Mouse (Mus musculus): ENCODE results near the gene Sult5a1. TPM values are rescaled to one million over a fixed set of nuclear protein-coding genes. Genes with fewer than 3 reads are reported as not detected.
"Not testable (repeated sequence)": the region's sequence is repeated elsewhere in the genome, so short reads cannot be mapped to it uniquely, and the experiment has no call there.

Sult5a1 gene
- polyA plus RNA-seq, 1 experiment from 2014 or later: 1.7 TPM

DNA sequence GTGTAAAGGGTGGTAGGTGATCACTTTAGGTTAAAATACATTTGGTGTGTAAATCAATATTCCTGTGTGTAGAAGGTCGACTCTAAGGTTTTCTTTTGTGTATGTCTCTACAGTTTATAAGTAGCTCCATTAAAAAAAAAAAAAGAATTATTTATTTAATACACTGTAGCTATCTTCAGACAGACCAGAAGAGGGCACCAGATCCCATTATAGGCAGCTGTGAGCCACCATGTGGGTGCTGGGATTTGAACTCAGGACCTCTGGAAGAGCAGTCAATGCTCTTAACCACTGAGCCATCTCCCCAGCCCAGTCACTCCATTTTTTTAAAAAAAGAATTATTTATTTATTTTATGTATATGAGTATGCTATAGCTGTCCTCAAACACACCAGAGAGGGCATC lies 50.1 kb downstream of the Sult5a1 start:
- Histone ChIP-seq H3K27me3 (no peaks in the 10 kb centered on the region), H3K4me1 (peaks cover 12% of the 10 kb centered on the region), H3K4me3 (replicated peaks) (no peak overlapping the region), H3K9ac (no peak overlapping the region), H3K36me3 (replicated peaks) (peaks cover 28% of the 10 kb centered on the region), H3K27ac (no peak overlapping the region), H3K4me2 (no peak overlapping the region), H3K9me3 (no peaks in the 10 kb centered on the region)
- WGBS: 81% methylated on average over 1 of the region's 1 CpGs
- ATAC-seq (ENCODE audit: low FRiP score): no peak

GRCm38 (mm10) chr8:123106531-123106930 lies 51.6 kb downstream of the Sult5a1 start:
- WGBS: 53% methylated on average over 2 of the region's 2 CpGs
- ATAC-seq (ENCODE audit: low FRiP score): no peak
- peaks cover 29% of the 10 kb centered on the region for H3K36me3 ChIP-seq (replicated peaks)

DNA sequence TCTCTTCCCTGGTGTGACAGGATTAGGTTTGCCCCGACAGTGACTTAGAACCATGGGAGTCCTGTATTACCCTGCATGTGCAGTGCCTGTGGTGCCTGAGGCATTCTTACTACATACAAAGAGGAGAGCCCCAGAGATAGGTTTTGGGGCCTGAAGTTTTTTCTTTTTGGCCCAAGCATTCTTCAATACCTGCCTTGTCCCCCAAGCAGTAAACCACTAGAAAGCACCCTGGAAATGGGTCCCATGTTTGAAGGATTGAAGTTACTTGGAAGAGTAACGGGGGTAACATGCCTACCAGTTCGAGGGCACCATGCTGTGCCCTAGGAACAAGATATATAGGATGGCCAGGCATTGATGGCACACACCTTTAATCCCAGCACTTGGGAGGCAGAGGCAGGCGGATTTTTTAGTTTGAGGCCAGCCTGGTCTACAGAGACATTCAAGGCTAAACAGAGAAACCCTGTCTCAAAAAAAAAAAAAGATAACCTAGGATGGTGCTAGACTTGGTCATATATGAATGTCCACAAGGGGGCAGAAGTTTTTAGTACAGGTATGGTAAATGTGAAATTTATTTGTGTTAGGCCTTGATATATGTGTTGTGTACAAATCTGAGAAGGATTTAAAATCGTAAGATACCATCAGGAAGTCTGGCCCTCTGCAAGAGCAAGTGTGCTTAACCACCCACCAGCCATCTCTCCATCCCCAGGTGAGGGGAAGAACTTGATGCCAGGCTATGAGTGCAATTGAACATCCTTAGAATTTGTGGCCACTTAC lies 52.4 kb downstream of the Sult5a1 start:
- H3K9me3 ChIP-seq: no peaks in the 10 kb centered on the region
- peaks cover 15% of the 10 kb centered on the region for H3K4me1 ChIP-seq
- H3K27me3 ChIP-seq: no peaks in the 10 kb centered on the region
- no peak overlapping the region for H3K9ac ChIP-seq
- peaks cover 29% of the 10 kb centered on the region for H3K36me3 ChIP-seq (replicated peaks)
- no peak overlapping the region for H3K4me2 ChIP-seq
- H3K27ac ChIP-seq: 0 out of 2 replicates have a peak overlapping the region, but pooled peaks have one; percentile 31
- no peak overlapping the region for H3K4me3 ChIP-seq (replicated peaks)
- no peak for ATAC-seq (ENCODE audit: low FRiP score)
- WGBS: 68% methylated on average over 5 of the region's 5 CpGs

More at GRCm38 (mm10) chr8:123106531-123106930, 51.6 kb downstream of the Sult5a1 start:
- Histone ChIP-seq H3K9ac (no peak overlapping the region), H3K27me3 (no peaks in the 10 kb centered on the region), H3K27ac (no peak overlapping the region), H3K4me1 (peaks cover 15% of the 10 kb centered on the region), H3K4me3 (replicated peaks) (no peak overlapping the region), H3K9me3 (no peaks in the 10 kb centered on the region), H3K4me2 (no peak overlapping the region)

DNA sequence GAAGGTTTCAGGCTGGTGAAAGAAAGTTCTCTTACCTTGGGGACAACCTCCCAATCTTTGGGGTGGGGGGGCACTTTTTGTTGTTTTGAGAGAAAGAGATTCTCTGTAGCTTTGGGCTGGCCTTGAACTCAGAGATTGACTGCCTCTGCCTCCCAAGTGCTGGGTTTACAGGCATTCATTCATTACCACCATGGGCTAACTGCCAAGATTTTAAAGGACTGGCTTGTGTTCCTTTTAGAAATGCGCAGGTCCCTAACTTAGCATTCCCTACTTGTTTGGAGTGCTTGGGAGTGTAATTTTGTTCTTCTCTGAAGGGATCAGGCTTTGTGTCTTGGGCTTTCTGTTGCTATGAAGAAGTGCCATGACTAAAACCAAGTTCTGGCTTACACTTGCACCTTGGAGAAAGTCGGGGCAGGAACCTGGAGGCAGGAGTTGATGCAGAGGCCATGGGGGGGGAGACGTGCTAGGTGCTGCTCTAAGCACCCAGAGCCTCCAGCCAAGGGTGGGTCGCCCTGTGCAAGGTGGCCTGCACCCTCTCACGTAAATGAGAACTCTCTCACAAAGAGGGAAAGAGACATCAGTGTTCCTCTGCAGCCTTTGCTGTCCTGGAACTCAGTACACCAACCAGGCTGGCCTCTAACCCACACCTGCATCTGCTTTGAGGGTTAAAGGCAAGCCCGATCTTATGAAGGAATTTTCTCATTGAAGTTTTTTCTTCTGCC lies 53.9 kb downstream of the Sult5a1 start:
- Histone ChIP-seq H3K9me3 (no peaks in the 10 kb centered on the region), H3K4me3 (replicated peaks) (peak overlapping the region; percentile 80), H3K27me3 (no peaks in the 10 kb centered on the region), H3K4me2 (peak overlapping the region; percentile 95), H3K9ac (peak overlapping the region; percentile 96; the same call in 1 of the 2 replicates), H3K4me1 (peaks cover 15% of the 10 kb centered on the region), H3K36me3 (replicated peaks) (peaks cover 29% of the 10 kb centered on the region), H3K27ac (peak overlapping the region; percentile 46; the same call in 1 of the 2 replicates)
- ATAC-seq (ENCODE audit: low FRiP score): no peak
- WGBS: 85% methylated on average over 6 of the region's 6 CpGs

- Histone ChIP-seq H3K36me3 (replicated peaks) (peaks cover 33% of the 10 kb centered on the region), H3K4me1 (peaks cover 15% of the 10 kb centered on the region), H3K27ac (0 out of 2 replicates have a peak overlapping the region, but pooled peaks have one; percentile 32), H3K4me2 (peak overlapping the region; percentile 95), H3K4me3 (replicated peaks) (peak overlapping the region; percentile 80), H3K27me3 (no peaks in the 10 kb centered on the region), H3K9me3 (no peaks in the 10 kb centered on the region), H3K9ac (peak overlapping the region; percentile 96)
- ATAC-seq (ENCODE audit: low FRiP score): no peak
- WGBS: 23% methylated on average over 15 of the region's 15 CpGs
Observed at GRCm38 (mm10) chr8:123103285-123103684, 54.8 kb downstream of the Sult5a1 start.

- Histone ChIP-seq H3K36me3 (replicated peaks) (peaks cover 37% of the 10 kb centered on the region), H3K4me1 (peaks cover 15% of the 10 kb centered on the region), H3K4me2 (peak overlapping the region; percentile 95), H3K9ac (peak overlapping the region; percentile 96), H3K4me3 (replicated peaks) (peak overlapping the region; percentile 80), H3K27ac (peak overlapping the region; percentile 96; the same call in 1 of the 2 replicates)
- under 1% methylated on average over 26 of the region's 26 CpGs for WGBS
- H3K27me3 ChIP-seq, H3K9me3 ChIP-seq: not testable (repeated sequence)
- 0 out of 2 replicates have a peak, but pooled peaks have one; percentile 34 for ATAC-seq (ENCODE audit: low FRiP score)
Observed at GRCm38 (mm10) chr8:123102855-123103254, 55.3 kb downstream of the Sult5a1 start.

DNA sequence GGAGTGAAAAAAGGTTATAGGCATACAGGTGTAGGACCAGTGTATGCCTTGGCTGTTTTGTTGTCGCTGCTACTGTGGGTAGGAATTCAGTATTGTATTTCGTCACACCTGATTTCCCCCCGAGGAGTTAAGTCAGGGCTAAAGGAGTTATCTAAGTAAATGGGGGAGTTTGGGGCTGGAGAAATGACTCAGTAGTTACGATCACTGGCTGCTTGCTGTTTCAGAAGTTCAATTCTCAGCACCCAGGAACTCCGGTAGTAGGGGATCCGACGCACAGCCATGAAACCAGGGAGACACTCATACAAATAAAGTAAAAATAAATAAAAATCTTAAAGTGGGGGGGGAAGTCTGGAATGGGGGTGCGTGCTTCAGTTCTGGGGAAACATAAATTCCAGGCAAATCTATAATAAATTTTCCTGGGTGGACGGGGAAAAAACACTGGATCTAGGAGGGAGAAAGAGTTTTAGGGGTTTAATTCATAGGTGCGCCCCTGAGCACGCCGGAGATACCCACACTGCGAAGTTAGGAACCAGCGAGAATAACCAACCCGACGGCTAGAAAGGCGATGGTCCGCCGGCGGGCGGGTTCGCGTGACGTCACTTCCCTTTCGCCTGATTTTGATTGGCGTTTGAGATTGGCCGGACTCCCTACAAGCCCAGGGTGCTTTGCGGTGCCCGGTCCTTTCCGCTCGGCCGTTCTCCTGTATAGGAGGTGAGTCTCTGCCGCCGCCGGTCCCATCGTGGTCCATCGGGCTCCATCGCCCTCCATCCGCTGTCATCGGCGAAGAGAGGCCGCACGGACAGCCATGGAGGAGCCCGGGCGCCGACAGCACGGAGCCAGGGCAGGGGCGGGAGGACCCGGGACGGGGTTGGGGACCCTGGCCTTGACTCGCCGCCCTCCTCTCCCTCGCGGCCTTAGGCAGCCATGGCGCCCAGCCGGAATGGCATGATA lies 56.1 kb downstream of the Sult5a1 start, which contains the start of gene Rpl13:
Rpl13 (plus strand) TSS at position 616 of the 951 bp plus-strand sequence.
- Histone ChIP-seq H3K27ac (peak within 1 kb of the TSS; percentile 96), H3K4me2 (peak within 1 kb of the TSS; percentile 95), H3K4me3 (replicated peaks) (peak within 1 kb of the TSS; percentile 80), H3K36me3 (replicated peaks) (peaks cover 45% of the 10 kb centered on the region), H3K27me3 (no peaks in the 10 kb centered on the region), H3K4me1 (peaks cover 15% of the 10 kb centered on the region), H3K9ac (peak within 1 kb of the TSS; percentile 96), H3K9me3 (no peaks in the 10 kb centered on the region)
- peak; percentile 97 for ATAC-seq (ENCODE audit: low FRiP score)
- WGBS: 1% methylated on average over 56 of the region's 56 CpGs

DNA sequence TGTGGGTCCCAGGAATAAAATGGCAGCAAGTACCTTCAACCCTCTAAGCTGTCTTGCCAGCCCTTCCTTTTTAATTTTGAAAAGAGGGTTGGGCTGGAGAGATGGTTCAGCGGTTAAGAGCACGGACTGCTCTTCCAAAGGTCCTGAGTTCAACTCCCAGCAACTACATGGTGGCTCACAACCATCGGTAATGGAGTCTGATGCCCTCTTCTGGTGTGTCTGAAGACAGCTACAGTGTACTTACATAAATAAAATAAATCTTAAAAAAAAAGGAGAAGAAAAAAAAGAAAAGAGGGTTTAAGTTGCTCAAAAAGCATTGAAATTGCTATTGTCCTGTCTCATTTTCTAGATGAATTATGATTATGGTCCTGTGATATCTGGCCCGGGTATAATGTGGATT lies 56.9 kb downstream of the Sult5a1 start:
- Histone ChIP-seq H3K36me3 (replicated peaks) (peaks cover 49% of the 10 kb centered on the region), H3K4me2 (peak overlapping the region; percentile 68), H3K27me3 (no peaks in the 10 kb centered on the region), H3K9ac (peak overlapping the region; percentile 64; the same call in 1 of the 2 replicates), H3K4me3 (replicated peaks) (no peak overlapping the region), H3K9me3 (no peaks in the 10 kb centered on the region), H3K27ac (no peak overlapping the region), H3K4me1 (peaks cover 15% of the 10 kb centered on the region)
- 84% methylated on average over 4 of the region's 4 CpGs for WGBS
- ATAC-seq (ENCODE audit: low FRiP score): no peak

- ATAC-seq (ENCODE audit: low FRiP score): no peak
- Histone ChIP-seq H3K27me3 (no peaks in the 10 kb centered on the region), H3K9me3 (no peaks in the 10 kb centered on the region), H3K4me1 (peaks cover 15% of the 10 kb centered on the region), H3K9ac (no peak overlapping the region), H3K27ac (no peak overlapping the region), H3K4me3 (replicated peaks) (no peak overlapping the region), H3K36me3 (replicated peaks) (peaks cover 49% of the 10 kb centered on the region), H3K4me2 (no peak overlapping the region)
- WGBS: 55% methylated on average over 8 of the region's 8 CpGs
Observed at GRCm38 (mm10) chr8:123100288-123100687, 57.8 kb downstream of the Sult5a1 start.

GRCm38 (mm10) chr8:123097786-123098584 lies 60.1 kb downstream of the Sult5a1 start:
- no peak overlapping the region for H3K27ac ChIP-seq
- H3K4me2 ChIP-seq: no peak overlapping the region
- peaks cover 3% of the 10 kb centered on the region for H3K4me1 ChIP-seq
- 72% methylated on average over 11 of the region's 12 CpGs for WGBS
- H3K27me3 ChIP-seq: no peaks in the 10 kb centered on the region
- H3K36me3 ChIP-seq (replicated peaks): peaks cover 48% of the 10 kb centered on the region
- H3K4me3 ChIP-seq (replicated peaks): no peak overlapping the region
- no peaks in the 10 kb centered on the region for H3K9me3 ChIP-seq
- ATAC-seq (ENCODE audit: low FRiP score): no peak
- no peak overlapping the region for H3K9ac ChIP-seq

DNA sequence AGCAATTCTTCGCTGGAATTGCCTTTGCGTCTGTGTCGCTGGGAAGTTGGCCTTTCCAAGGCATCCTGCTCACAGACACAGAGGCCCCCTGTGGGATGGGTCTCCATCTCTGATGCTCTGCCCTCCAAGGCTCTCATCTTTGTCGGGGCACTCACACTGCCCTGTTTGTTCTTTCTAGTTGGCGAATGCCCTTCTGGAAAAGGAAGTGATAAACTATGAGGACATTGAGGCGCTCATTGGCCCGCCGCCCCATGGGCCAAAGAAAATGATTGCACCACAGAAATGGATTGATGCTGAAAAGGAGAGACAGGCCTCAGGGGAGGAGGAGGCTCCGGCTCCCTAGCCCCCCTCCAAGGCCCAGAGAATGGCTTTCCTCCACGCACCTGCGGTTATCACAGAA lies 60.9 kb downstream of the Sult5a1 start:
- Histone ChIP-seq H3K27ac (no peak overlapping the region), H3K4me2 (no peak overlapping the region), H3K27me3 (no peaks in the 10 kb centered on the region), H3K9me3 (no peaks in the 10 kb centered on the region), H3K4me3 (replicated peaks) (no peak overlapping the region), H3K9ac (no peak overlapping the region), H3K4me1 (peaks cover 3% of the 10 kb centered on the region), H3K36me3 (replicated peaks) (peaks cover 48% of the 10 kb centered on the region)
- no peak for ATAC-seq (ENCODE audit: low FRiP score)
- 93% methylated on average over 11 of the region's 11 CpGs for WGBS

All from forebrain, embryonic 12.5 days (tissue).